Mouse (Mus musculus): ENCODE data around the gene Chst8.
A peak's percentile ranks its signal among the peaks of the same experiment; 100 is the strongest.

Chst8 gene

DNA sequence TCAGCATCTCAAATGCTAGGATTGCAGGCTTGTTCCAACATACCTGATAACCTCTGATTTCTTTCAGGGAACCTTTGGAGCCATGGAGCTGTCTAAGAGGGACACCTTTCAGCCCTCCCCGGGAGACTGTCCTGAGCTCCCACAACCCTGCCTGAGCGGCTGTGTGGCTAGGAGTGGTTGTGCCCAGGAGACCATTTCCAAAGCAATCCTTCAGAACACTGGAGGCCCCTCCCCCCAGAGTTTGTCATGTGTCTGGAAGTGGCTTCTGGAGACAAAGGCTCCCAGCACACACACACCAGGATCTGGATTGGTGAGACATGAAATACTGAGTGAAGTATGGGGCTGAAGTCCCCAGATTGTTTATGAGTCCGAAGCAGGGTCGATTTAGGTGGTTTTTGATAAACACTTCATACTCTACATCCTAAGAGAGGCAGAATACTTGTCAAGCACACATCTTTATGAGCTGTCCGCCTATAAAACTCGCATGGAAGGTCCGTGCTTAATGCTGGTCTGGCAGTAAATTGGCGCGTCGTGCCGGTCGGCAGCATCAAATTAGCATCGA, 12.5 kb downstream of the Chst8 start:
- no peak for DNase-seq (ENCODE audit: low spot score)

DNA sequence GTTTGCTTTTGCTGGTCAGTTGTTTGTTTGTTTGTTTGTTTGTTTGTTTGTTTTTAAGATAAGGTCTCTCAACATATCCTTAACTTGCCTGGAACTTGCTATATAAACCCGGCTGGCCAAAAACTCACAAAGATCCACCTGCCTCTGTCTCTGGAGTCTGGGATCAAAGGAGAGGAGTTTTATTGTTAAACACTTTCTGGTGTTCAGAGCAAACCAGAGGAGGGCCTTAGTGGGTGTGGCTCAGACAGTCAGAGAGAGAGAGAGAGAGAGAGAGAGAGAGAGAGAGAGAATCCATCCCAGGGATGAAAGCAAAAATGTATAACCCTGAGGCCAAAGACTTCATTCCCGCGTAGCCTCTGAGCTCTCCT, 13.1 kb downstream of the Chst8 start:
- no peak for DNase-seq (ENCODE audit: low spot score)

- DNase-seq (ENCODE audit: low spot score): no peak
These were observed 13.8 kb downstream of the Chst8 start for GRCm38 (mm10) chr7:34798441-34799403.

- DNase-seq (ENCODE audit: low spot score): no peak
These were observed 14.5 kb downstream of the Chst8 start for GRCm38 (mm10) chr7:34798039-34798438.

DNA sequence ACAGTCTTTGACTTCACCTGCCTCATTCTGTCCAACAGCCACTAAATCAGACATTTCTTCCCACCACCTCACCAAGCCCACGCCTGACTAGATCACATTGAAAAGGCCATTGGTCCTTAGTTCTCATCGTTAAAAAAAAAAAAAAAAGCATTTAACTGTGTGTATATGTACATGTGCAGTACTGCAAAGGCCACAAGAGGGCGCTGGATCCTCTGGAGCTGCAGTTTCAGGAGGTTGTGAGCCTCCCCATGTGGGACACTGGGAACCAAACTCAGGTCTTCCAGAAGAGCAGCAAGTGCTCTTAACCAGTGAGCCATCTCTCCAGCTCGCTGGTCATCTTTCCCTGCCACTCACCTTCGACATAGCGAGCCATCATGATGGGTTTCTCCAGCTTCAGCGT, 22.1 kb downstream of the Chst8 start:
- DNase-seq (ENCODE audit: low spot score): peak; percentile 25

DNA sequence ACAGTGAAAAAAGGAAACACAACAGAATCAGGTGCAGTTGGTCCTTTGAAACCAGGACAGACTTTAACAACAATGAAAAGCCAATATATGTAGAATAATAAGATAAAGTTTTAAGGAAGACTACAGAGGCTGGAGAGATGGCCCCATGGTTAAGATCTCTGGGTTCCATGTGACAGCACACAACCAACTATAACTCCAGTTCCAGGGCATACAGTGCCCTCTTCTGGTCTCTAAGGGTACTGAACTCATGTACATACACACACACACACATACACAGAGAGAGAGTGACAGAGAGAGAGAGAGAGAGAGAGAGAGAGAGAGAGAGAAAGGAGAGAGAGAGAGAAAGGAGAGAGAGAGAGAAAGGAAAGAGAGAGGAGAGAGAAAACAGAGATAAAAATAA, 25.3 kb downstream of the Chst8 start:
- DNase-seq (ENCODE audit: low spot score): no peak

DNA sequence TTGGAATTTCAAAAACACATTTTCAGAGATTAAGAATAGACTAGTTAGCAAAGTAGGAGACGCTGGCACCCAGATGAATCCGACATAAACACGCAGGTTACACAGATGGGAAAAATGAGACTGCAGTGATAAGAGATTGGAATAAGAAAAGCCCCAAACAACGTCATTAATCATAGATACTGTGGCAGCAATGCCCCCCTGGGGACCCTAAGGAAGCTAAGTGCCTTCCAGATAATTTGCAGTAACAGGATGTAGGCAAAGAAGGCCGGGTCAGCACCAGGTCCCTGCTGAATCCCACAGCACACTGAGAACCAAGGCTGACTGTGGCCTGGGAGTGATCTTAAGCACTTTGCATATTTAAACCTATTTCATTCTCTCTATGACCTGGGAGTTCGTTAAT, 27.5 kb downstream of the Chst8 start:
- no peak for DNase-seq (ENCODE audit: low spot score)

- no peak for DNase-seq (ENCODE audit: low spot score)
These were observed 28.0 kb downstream of the Chst8 start for GRCm38 (mm10) chr7:34784469-34784868.

- DNase-seq (ENCODE audit: low spot score): no peak
These were observed 30.5 kb downstream of the Chst8 start for GRCm38 (mm10) chr7:34781988-34782387.

- DNase-seq (ENCODE audit: low spot score): peak; percentile 25
These were observed 31.3 kb downstream of the Chst8 start for GRCm38 (mm10) chr7:34781217-34781616.

DNA sequence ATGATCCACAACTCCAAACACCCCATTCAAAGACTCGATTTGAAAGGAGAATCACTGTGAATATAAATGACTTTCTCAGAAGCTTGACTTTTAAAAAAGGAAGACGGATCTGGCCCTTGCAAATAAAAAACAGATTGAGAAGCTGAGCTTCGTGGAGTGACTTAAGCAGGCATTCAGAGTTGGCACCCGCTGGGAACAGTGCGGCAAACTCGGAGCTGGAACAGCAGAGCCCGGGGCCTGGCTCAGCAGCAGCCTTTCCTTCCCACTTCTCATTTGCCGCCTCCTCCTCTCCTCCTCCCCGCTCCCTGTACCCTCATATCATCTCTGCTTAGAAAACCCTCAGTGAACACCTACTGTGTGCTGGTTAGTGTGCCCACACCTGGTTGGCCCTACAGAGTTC, 34.1 kb downstream of the Chst8 start:
- DNase-seq (ENCODE audit: low spot score): no peak

- no peak for DNase-seq (ENCODE audit: low spot score)
These were observed 36.9 kb downstream of the Chst8 start for GRCm38 (mm10) chr7:34775659-34776058.

DNA sequence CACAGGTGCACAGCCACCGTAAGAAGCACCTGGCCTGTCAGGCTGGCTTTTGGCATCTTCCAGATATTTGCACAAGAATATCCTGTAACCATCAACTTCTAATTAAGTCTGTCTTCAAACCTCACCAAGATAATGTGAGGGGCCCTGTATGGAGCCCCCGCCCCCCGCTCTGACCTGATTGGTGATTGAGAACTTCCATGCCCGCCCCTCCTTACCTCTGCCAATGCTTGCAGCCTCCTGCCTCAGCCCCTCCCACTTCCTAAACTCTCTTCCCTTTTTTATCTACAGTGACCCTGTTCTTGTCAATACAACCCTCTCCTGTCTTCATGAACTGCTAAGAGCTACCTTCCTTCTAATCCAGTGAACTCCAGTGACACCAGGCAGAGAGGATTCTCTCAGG, 37.6 kb downstream of the Chst8 start:
- DNase-seq (ENCODE audit: low spot score): no peak

- no peak for DNase-seq (ENCODE audit: low spot score)
These were observed 38.5 kb downstream of the Chst8 start for GRCm38 (mm10) chr7:34774020-34774419.

- no peak for DNase-seq (ENCODE audit: low spot score)
These were observed 39.2 kb downstream of the Chst8 start for GRCm38 (mm10) chr7:34773309-34773708.

DNA sequence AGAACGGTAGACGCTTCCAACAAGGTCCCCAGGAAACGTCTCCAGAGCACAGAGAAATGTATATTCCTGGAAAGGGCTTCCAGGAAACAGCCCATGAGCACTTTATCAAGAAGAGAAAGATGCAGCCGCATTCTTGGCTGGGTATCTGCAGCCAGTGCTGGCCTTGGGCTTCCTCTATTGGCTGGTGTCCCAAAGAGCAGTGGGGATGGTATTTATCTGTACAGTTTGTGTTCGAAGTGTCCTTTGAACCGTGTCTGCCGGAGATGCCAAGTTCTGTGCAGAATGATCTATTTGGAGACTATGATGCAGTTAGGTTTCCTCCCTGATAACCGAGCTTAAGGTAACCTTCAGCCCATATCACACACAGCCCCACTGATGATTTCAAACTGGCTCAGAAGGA, 43.0 kb downstream of the Chst8 start:
- peak; percentile 79 for DNase-seq (ENCODE audit: low spot score)

DNA sequence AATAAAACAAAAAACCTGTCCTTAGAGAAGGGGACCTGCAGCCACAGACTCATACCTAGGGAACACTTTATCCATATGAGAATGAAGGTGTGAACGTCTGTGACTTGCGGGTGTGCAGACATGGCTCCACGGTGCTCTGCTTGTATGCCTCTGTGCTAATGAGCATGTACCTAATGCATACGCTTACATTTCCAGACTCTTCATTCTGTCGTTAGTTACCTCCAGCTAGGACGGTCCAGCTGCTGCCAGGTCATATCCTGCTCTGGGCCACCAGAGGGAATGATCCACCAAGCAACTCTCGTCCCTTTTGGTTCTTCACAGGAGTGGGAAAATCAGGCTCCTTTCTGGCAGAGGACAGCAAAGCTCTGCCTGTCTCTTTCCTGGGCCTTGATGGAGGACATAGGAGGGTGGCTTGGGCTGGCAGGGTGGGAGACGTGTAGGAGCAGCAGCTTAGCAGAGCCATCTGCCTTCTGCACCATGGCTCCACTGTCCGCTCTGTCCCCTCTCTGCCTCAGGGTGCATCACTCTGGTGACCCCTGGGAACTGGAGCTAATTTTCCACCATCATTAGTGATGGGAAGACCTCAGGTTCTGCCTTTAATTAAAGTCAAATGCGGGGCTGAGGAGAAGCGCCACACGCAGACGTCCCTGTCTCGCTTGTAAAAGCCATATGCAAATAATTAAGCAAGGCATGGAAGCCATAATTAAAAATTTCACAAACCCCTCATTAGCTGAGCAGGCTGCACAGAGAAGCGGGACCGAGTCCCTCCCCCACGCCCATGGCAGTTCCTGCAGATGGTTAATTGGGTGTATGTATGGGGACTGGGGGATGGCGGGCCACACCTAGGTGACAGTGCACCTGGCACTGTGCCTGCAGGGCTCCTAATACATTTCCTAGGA, 48.0 kb downstream of the Chst8 start:
- DNase-seq (ENCODE audit: low spot score): no peak

DNA sequence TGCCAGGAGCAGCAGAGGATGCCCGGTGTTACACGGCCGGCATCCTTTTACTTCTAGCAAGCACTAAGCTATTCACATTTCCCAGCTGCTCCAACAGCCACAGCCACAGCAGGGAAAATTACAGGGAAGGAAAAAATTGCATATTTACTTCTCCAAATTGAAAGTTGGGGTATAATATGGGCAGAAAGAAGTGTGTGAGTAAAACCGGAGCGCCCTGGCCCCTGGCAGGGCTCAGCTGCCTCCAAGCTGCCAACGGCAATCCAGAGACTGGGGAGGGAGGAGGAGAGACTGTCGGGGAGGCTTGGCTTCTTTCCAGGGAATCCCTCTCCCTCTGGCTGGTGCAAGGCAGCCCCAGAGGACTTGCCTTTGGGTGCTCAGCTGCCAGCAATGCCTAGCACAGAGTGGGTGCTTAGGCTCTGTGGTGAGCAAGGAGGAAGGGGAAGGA, 53.1 kb downstream of the Chst8 start:
- DNase-seq (ENCODE audit: low spot score): no peak

- no peak for DNase-seq (ENCODE audit: low spot score)
These were observed 53.8 kb downstream of the Chst8 start for GRCm38 (mm10) chr7:34758721-34759120.

- no peak for DNase-seq (ENCODE audit: low spot score)
These were observed 55.0 kb downstream of the Chst8 start for GRCm38 (mm10) chr7:34757513-34757912.

DNA sequence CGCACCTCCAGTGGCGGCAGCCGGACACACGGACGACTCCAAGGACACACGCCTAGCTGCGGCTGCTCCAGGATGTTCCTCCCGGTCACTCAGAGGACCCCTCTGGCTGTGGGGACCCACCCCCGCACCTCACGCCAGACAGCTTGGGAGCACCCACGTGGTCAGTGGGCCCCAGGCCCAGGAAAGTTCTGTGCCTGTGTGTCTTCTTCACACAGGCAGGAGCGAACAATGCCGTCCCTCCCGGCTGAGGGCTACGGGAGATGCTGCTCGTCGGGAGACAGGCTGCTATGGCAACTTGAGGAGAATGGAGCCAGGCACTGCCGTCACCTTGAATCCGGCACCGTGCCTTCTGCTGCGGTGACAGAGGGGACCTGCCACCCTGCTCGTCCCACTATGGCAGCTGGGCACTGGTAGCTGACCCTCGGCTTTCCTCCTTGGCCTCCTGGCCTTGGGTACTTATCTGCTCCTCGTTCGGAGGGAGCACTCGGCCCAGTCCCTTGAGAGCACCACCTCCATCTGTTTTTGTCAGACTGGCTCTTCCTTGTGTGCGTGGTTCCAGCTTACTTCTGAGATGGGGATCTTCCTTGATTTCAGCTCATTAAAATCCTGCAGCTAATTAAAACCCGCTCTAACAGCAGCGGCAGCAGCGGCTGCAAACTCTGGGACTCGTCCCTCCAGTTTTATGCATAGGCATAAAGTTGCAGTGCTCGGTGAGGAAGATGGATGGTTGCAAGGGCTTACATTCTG, 59.2 kb downstream of the Chst8 start:
- DNase-seq (ENCODE audit: low spot score): no peak
